Mouse (Mus musculus) heart, embryonic 10.5 days (tissue): ENCODE results near the gene Gigyf1. TPM values are rescaled to one million over a fixed set of nuclear protein-coding genes. Genes with fewer than 3 reads are reported as not detected.

Source experiments
- DNase-seq: peaks from one replicate; pipeline ENCODE4 v3.0.0-alpha.2; 2017; ENCODE audit warnings: low spot score
- H3K27ac ChIP-seq: fragments of 300-500 bp; sonication (generic); 2 replicates; pipeline ENCODE4 v1.5.1; 2016; ENCODE audit warnings: mild to moderate bottlenecking
- H3K27me3 ChIP-seq: fragments of 300-500 bp; sonication (generic); 2 replicates; pipeline ENCODE4 v1.6.1; 2016; ENCODE audit warnings: mild to moderate bottlenecking; ENCODE audit not compliant: poor library complexity, insufficient read depth, severe bottlenecking
- H3K36me3 ChIP-seq: fragments of 300-500 bp; sonication (generic); 2 replicates; pipeline ENCODE4 v1.6.1; 2016; ENCODE audit warnings: mild to moderate bottlenecking, moderate library complexity
- H3K4me1 ChIP-seq: fragments of 300-500 bp; sonication (generic); 2 replicates; pipeline ENCODE4 v1.6.1; 2016; ENCODE audit warnings: mild to moderate bottlenecking
- H3K4me3 ChIP-seq: fragments of 300-500 bp; sonication (generic); 2 replicates; pipeline ENCODE4 v1.5.1; 2016; ENCODE audit warnings: mild to moderate bottlenecking, moderate library complexity
- H3K9me3 ChIP-seq: fragments of 300-500 bp; sonication (generic); 2 replicates; pipeline ENCODE4 v1.6.1; 2016; ENCODE audit warnings: mild to moderate bottlenecking, moderate library complexity
- WGBS: fragments of 180-500 bp; shearing (Covaris S2); methylation state at CpG from one replicate; pipeline ENCODE4 v1.1.7; 2016; 5-methylcytosine and 5-hydroxymethylcytosine counted together
- polyA plus RNA-seq: library from polyadenylated mRNA; unstranded; fragments of >200 nt; fragmentation: Nextera tagmentation; extraction: Ambion mirVana; gene quantifications from 2 replicates; pipeline ENCODE4 v1.2.1, GENCODE M21; 2016

Gene Gigyf1
- polyA plus RNA-seq, 1 experiment from 2014 or later = 10.8 TPM

DNA sequence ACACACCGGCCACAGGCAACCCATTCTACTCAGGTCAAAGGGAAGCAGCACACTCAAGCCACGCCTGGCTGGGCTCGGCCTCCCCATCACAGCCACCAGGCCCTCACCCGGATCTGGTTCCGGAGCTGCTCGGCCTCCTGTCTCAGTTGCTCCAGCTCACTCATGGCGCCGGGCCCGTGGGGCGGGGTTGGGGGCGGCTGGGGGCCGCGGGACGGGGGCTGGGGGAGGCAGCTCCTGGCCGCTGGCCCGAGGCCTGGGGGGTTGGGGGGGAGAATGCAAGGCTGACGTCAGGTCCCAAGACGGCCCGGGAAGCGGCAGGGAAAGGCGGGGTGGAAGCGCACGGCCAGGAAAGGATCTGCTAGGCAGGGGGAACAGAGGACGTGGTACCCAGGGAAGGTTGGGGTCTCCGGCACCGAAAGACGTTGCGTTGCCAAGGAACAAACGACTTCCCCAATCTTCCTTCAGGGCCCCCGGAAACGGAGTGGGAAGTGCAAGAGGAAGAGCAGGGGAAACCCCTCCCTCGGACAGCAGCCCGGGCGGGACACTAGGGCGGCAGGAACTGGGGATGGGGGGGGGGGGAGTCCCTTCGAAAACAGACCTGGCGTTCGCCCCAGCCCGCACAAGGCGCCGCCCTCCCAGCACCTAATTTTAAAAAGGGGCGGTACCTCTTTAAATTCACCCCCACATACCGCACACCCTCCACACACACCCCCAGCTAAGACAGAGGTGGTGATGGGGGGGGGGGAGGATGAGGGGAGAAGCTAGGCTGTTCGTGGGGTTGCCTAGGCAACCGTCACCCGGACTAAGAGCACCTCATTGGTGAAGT, 12.5 kb downstream of the Gigyf1 start:
- no peaks in the 10 kb centered on the region for H3K9me3 ChIP-seq
- DNase-seq = no peak
- peaks cover 58% of the 10 kb centered on the region for H3K4me1 ChIP-seq
- WGBS = 3% methylated on average over 38 of the region's 46 CpGs
- peaks cover 42% of the 10 kb centered on the region for H3K36me3 ChIP-seq
- H3K27ac ChIP-seq = peak overlapping the region; percentile 95
- H3K4me3 ChIP-seq = peak overlapping the region; percentile 88
- no peaks in the 10 kb centered on the region for H3K27me3 ChIP-seq

DNA sequence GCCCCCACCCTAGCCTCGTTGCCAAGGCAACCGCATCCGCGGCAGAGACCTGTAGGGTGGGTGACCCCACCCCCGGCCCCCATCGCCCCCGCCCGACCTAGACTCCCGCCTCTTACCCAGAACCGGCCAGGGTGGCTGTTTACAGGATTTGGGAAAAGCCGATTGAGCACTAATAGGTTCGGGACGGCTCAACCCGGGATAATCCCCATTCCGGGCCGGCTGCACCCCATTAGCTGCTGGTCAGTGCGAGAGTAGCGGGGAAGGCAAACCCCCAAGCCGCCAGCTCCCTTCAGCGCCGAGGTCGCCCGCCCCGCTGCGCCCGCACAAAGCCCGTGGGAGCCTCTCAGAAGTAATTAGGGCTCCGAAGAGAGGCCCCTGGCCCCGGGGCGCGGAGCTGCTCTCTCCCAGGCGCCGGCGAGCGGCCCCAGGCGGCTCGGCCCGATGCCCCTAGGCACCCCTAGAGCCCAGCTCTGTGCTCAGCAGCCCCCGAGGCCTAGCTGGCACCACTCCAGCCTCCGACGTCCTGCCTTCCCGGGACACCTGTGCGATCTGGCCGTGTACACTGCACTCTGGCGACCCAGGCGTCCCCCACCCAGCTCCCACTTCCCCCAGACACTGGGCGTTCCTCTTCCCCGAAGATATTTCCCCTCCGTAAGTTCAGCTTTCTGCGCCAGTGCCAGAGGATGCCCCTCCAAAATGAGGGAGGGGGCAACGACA, 13.2 kb downstream of the Gigyf1 start:
- Histone ChIP-seq H3K4me3 (peak overlapping the region; percentile 88), H3K4me1 (peaks cover 51% of the 10 kb centered on the region), H3K9me3 (no peaks in the 10 kb centered on the region), H3K27ac (peak overlapping the region; percentile 95), H3K36me3 (peaks cover 36% of the 10 kb centered on the region), H3K27me3 (no peaks in the 10 kb centered on the region)
- no peak for DNase-seq
- under 1% methylated on average over 51 of the region's 51 CpGs for WGBS

DNA sequence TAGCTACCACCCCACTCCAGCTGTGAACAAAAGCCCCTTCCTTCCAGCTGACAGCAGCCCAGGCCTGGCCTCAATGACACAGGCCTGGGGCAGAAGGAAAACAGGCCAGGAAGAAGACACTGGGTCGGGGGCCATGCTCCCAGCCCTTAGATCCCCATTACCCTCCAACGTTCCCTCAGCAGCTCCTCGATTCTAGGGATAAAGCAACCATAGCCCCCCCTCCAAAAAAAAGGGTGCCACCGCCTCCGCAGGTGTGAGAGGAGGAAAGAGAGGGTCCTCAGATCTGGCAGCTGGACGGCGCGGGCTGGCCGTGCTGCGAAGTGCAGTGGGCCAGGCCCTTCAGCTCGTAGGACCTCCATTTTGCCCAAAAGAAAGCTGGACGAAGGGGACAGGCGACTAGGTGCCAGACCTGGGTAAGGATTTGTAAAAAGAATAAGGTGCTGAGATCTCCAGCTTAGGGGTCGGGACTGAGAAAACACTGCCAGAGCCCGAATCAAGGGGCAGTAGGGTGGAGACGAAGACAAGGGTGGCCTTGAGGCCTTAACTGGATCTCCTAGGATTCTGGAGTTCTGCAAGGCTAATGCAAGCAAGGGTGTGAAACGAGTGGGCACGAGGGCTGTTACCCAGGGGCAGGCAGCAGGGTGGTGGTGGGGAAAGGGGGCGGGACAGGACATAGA, 13.9 kb downstream of the Gigyf1 start:
- Histone ChIP-seq H3K36me3 (peaks cover 29% of the 10 kb centered on the region), H3K27ac (peak overlapping the region; percentile 95), H3K27me3 (no peaks in the 10 kb centered on the region), H3K4me1 (peaks cover 48% of the 10 kb centered on the region), H3K9me3 (no peaks in the 10 kb centered on the region), H3K4me3 (peak overlapping the region; percentile 88)
- no peak for DNase-seq
- under 1% methylated on average over 19 of the region's 19 CpGs for WGBS

DNA sequence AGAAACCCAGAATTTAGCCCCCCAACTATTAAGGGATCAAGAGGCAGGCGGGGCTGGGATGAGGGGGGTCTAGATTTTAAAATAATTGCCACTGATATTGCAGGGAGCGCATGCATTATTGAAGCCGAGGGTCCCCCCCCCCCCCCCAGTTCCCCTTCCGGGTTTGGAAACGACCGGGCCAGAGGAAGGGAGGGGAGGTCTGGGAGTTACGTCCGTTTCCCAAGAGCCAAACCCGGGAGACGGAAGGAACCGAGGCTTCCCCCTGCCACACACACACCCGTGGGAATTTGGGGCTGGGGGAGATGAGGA, 14.4 kb downstream of the Gigyf1 start:
- Histone ChIP-seq H3K27me3 (no peaks in the 10 kb centered on the region), H3K36me3 (peaks cover 25% of the 10 kb centered on the region), H3K4me3 (peak overlapping the region; percentile 88), H3K27ac (peak overlapping the region; percentile 95), H3K4me1 (peaks cover 43% of the 10 kb centered on the region), H3K9me3 (no peaks in the 10 kb centered on the region)
- DNase-seq = no peak
- 0% methylated on average over 11 of the region's 12 CpGs for WGBS

DNA sequence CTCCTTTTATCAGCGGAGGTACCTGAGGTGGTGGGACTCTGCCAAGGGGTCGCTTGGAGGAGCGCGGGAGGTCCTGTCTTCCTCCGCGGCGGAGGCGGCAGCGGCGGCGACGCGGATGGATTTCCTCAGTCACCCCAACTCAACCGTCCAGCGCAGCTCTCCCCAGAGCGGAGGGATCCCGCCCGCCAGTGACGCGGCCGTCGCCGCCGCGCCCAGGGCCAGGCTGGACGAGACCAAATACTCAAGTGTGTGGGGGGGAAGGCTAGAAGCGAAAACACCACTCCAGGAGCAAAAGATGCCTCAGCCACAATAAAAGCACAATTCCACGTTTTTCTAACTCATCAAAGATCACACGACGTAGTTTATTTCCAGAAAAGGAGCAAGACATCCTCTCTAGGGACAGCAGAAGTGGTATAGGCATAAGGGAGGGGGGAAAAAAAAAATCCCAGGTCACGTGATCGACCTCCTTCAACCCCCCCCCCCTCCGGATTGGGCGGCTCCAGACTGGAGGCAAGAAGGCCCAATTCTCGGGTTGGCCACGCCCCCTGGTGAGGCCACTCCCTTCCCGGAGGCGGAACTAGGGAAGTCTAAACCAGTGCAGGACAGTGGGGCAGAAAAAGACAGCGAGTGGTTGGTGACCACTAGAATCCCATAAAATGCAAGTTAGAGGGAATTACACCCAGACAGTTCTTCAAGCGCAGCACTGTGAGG, 14.9 kb downstream of the Gigyf1 start, which contains the start of the genes Epo and Gnb2:
TSS of gene Epo (minus strand) at position 126 of the 711 bp plus-strand sequence.
TSS of gene Gnb2 (minus strand) at position 394 of the 711 bp plus-strand sequence.
- WGBS = under 1% methylated on average over 40 of the region's 40 CpGs

DNA sequence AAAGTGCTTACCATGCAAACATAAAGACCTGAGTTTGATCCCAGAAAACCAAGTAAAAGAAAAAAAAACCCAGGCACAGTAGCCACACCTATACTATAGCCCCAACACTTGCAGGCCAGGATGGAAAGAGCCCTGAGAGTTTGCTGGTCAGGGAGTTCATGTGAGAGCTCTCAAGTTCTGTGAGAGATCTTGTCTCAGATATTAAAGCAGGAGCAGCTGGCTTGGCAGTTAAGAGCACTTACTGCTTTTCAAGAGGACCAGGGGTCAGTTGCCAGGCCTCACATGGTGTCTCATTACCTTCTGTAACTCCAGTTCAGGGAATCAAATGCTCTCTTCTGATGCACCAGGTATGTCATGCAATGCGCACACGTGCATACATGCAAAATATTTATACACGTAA, 16.4 kb downstream of the Gigyf1 start:
- Histone ChIP-seq H3K27me3 (peaks cover 4% of the 10 kb centered on the region; the same call in 1 of the 2 replicates), H3K27ac (no peak overlapping the region)
- WGBS = 94% methylated on average over 3 of the region's 3 CpGs

More for the DNA sequence above, 14.9 kb downstream of the Gigyf1 start, which contains the start of the genes Epo and Gnb2:
- H3K27ac ChIP-seq = peak within 1 kb of the TSS; percentile 95
- peak; percentile 98 for DNase-seq
- H3K27me3 ChIP-seq = no peaks in the 10 kb centered on the region
- peaks cover 40% of the 10 kb centered on the region for H3K4me1 ChIP-seq
- no peaks in the 10 kb centered on the region for H3K9me3 ChIP-seq
- peaks cover 19% of the 10 kb centered on the region for H3K36me3 ChIP-seq
- peak within 1 kb of the TSS; percentile 88 for H3K4me3 ChIP-seq

DNA sequence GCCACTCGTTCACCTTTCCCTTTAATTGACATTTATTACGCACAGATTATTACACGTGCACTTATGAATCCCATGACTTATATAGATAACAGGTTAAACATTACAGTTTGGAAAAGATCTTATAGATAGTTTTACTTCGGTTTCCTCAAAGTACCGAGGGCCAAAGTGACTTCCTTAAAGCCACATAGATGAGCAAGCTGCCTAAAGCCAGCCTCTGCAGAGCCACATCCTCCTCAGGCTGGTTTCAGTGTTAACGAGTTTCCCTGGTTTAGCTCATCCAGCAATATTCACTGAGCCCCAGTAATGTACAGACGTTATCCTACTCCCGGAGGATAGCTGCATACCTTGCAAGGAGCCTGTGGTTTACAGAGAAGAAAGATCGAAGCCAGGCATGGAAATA, 17.0 kb downstream of the Gigyf1 start:
- Histone ChIP-seq H3K27me3 (peaks cover 4% of the 10 kb centered on the region; the same call in 1 of the 2 replicates), H3K36me3 (no peaks in the 10 kb centered on the region), H3K4me3 (no peak overlapping the region), H3K4me1 (peaks cover 21% of the 10 kb centered on the region), H3K9me3 (no peaks in the 10 kb centered on the region), H3K27ac (no peak overlapping the region)
- peak; percentile 35 for DNase-seq
- 81% methylated on average over 9 of the region's 9 CpGs for WGBS

More for the DNA sequence above, 16.4 kb downstream of the Gigyf1 start:
- H3K4me1 ChIP-seq = peaks cover 26% of the 10 kb centered on the region
- H3K36me3 ChIP-seq = peaks cover 5% of the 10 kb centered on the region
- peak; percentile 60 for DNase-seq
- no peaks in the 10 kb centered on the region for H3K9me3 ChIP-seq
- no peak overlapping the region for H3K4me3 ChIP-seq

DNA sequence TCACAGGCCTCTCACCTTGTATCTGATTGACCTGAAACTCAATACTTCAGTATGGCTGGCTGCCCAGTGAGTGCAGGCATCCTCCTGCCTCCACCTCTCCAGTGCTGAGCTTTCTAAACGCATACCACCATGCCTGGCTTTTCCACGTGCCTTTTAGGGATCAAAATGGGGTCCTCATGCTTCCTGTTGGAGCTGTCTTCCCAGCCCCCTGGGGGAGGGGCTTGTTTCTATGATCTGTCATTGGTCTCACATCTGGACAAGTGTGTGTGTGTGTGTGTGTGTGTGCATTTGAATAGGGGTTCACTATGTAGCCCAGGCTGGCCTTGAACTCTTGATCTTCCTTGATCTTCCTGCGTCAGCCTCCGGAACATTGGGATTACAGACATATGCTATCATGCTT, 19.1 kb downstream of the Gigyf1 start:
- peaks cover 5% of the 10 kb centered on the region; the same call in 1 of the 2 replicates for H3K4me1 ChIP-seq
- DNase-seq = peak; percentile 61
- H3K4me3 ChIP-seq = no peak overlapping the region
- peaks cover 4% of the 10 kb centered on the region; the same call in 1 of the 2 replicates for H3K27me3 ChIP-seq
- H3K9me3 ChIP-seq = no peaks in the 10 kb centered on the region
- H3K36me3 ChIP-seq = no peaks in the 10 kb centered on the region
- no peak overlapping the region for H3K27ac ChIP-seq
- WGBS = 53% methylated on average over 4 of the region's 4 CpGs

DNA sequence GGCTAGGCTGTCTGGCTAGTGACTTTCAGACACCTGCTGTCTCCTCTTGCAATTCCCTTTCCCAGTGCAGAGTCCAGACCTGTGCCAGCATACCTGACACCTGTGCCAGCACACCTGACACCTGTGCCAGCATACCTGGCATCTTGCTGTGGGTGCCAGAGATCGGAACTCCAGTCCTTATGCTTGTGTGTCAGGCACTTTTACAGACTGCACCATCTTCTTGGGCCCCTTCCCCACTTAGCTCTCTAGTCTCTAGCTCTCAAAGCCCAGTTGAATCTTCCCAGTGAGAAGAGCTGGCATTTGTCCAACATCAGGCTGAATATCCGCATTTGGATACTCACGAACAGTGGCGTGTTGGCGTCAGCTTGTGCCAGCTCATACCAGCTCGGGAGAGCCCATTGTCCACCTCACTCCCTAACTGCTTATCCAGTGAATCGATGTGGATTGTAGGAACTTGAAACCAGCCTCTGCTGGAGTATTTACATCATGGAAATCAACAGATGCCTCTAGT, 21.0 kb downstream of the Gigyf1 start:
- Histone ChIP-seq H3K27ac (no peak overlapping the region), H3K27me3 (peaks cover 4% of the 10 kb centered on the region), H3K36me3 (no peaks in the 10 kb centered on the region), H3K4me1 (no peaks in the 10 kb centered on the region), H3K9me3 (no peaks in the 10 kb centered on the region), H3K4me3 (no peak overlapping the region)
- DNase-seq = peak; percentile 62
- WGBS = 75% methylated on average over 7 of the region's 7 CpGs

DNA sequence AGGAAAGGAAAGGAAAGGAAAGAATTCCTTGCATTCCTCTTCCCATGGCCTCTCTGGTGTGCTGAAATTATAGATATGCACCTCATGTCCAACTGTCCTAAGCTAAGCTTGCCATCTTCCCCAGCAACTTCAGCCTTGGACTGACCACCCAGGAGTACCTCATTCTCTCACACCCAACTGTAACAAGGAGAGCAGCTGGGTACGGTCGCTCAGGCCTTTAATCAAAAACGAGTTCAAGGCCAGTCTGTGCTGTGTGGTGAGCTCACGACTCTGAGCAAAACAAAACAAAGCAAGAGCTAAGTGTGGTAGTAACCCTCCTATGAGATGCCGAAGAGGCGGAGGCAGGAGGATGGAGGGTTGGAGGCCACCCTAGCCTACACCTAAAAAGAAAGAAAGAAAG, 22.6 kb downstream of the Gigyf1 start:
- Histone ChIP-seq H3K36me3 (no peaks in the 10 kb centered on the region), H3K4me1 (no peaks in the 10 kb centered on the region), H3K9me3 (no peaks in the 10 kb centered on the region), H3K4me3 (no peak overlapping the region), H3K27ac (no peak overlapping the region), H3K27me3 (peaks cover 4% of the 10 kb centered on the region)
- peak; percentile 53 for DNase-seq
- 67% methylated on average over 6 of the region's 6 CpGs for WGBS

DNA sequence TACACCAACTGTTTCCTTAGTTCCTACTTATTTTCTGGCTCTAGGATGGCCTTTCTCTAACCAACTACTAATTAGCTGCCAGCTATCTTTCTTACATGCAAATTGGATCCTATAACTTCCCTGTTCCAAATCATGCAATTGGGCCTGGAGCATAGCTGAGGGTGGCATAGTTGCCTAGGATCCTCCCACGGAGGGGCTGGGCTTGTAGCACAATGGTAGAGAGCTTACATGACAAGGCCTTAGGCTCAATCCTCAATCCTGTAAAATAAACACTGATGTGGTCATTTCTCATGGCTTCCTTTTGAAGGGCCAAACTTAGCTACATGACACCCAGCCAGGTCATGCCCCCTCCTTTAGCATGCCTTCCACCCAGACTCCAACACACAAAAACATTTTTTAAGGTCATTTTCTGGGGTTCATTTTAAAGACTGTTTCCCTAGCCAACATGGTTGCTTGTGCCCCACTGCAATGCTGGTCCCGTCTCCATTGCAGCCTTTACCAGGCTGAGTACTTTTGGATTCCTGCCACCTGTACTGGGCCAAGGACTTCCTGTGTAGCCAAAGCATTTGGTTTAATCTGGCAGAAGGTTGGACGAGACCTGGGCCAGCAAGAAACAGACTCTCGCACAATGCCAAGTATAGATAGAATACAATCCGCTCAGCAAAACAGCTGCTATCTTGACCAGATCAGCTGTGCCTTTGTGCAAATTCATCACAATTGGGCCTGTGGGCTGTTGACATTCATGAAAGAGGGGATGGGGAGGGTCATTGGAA, 23.6 kb downstream of the Gigyf1 start:
- H3K27me3 ChIP-seq = peaks cover 4% of the 10 kb centered on the region
- H3K27ac ChIP-seq = no peak overlapping the region
- H3K9me3 ChIP-seq = no peaks in the 10 kb centered on the region
- peak; percentile 17 for DNase-seq
- 74% methylated on average over 5 of the region's 5 CpGs for WGBS
- H3K4me1 ChIP-seq = no peaks in the 10 kb centered on the region
- H3K36me3 ChIP-seq = no peaks in the 10 kb centered on the region
- no peak overlapping the region for H3K4me3 ChIP-seq
